Mouse (Mus musculus): ENCODE data around the gene Ndufs1. TPM values are rescaled to one million over a fixed set of nuclear protein-coding genes. Genes with fewer than 3 reads are reported as not detected.
"Not testable (repeated sequence)": the region's sequence is repeated elsewhere in the genome, so short reads cannot be mapped to it uniquely, and the experiment has no call there.

Ndufs1 gene
- total RNA-seq, 2 experiments from 2014 or later: 349 to 374 TPM

GRCm38 (mm10) chr1:63185430-63185829, 8.8 kb upstream of the Ndufs1 start:
- DNase-seq (ENCODE audit: low spot score): not testable (repeated sequence)

DNA sequence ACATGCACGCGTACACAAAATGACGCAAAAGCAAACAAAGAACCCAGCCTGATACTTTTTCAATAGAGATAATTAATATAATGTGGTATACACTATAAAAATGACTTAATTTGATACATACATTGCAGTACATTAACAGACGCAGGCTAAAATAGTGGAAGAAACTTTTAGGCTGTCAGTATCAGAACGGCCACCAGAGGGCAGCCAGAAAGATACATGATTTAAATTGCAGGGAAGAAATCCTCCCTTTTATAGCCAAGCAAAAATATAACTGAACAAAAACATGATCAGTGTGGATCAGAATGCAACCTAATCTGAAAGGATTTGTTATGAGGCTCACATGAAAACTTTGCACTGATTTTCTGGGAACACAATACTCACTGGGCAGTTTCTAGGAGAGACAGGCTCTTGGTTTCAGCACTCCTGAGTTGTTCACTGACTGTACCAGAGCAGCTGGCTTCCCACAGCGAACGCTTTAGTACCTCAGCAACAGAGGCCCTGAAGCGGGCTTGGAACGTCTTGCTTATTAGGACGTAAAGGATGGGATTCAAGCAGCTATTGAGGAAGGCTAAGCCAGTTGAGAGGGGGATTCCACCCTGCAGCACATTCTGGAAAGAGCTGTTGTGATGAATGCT, 6.1 kb upstream of the Ndufs1 start:
- DNase-seq (ENCODE audit: low spot score): peak; percentile 50

DNA sequence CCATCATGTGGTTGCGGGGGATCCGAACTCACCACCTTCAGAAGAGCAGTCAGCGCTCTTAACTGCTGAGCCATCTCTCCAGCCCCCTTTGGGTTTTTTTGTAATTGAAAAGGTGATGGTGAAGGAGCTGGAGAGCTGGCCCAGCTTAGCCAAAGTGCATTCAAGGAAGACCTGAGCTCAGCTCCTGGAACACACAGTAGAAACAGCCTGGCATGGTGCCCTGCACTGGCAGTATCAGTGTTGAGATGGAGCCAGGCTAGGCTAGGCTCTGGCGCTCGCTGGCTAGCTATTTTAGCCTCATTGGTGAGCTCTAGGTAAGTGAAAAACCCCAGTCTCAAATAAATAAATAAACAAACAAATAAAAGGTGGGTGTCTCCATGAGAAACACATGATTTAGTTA, 5.6 kb upstream of the Ndufs1 start:
- peak; percentile 87 for DNase-seq (ENCODE audit: low spot score)

GRCm38 (mm10) chr1:63181480-63181879, 4.8 kb upstream of the Ndufs1 start:
- DNase-seq (ENCODE audit: low spot score): no peak

GRCm38 (mm10) chr1:63181019-63181418, 4.4 kb upstream of the Ndufs1 start:
- peak; percentile 91 for DNase-seq (ENCODE audit: low spot score)

DNA sequence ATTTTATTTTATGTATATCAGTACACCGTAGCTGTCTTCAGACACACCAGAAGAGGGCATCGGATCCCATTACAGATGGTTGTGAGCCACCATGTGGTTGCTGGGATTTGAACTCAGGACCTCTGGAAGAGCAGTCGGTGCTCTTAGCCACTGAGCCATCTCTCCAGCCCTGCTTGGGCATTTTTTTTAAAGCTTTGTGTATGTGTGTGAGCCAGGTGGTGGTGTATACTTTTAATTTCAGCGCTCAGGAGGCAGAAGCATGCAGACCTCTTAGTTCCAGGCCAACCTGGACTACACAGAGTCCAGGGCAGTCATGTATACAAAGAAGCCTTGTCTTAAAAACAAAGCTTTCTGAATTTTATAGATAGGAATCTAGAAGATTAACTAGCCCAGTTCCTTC, 3.9 kb upstream of the Ndufs1 start:
- DNase-seq (ENCODE audit: low spot score): not testable (repeated sequence)

DNA sequence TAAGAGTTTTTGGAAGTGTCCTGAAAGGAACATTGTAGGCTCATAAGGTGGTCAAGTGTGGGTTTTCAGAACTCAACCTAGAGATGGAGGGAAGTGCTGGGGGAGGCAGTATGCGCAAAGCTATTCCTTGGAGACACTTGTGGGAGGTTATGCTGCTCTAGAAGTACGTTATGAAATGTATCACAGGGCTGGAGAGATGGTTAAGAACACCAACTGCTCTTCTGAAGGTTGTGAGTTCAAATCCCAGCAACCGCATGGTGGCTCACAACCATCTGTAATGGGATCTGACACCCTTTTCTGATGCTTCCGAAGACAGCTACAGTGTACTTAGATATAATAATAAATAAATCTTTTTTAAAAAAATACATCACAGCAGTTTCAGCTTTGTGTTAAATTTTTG, 3.5 kb upstream of the Ndufs1 start:
- no peak for DNase-seq (ENCODE audit: low spot score)

GRCm38 (mm10) chr1:63178308-63178707, 1.7 kb upstream of the Ndufs1 start:
- no peak for DNase-seq (ENCODE audit: low spot score)

- no peak for DNase-seq (ENCODE audit: low spot score)
Measured at GRCm38 (mm10) chr1:63176259-63176603, 402 bp downstream of the Ndufs1 start.

GRCm38 (mm10) chr1:63175853-63176252, 780 bp downstream of the Ndufs1 start:
- no peak for DNase-seq (ENCODE audit: low spot score)

- DNase-seq (ENCODE audit: low spot score): no peak
Measured at GRCm38 (mm10) chr1:63168638-63169037, 8.0 kb downstream of the Ndufs1 start.

GRCm38 (mm10) chr1:63140231-63140630, 36.4 kb downstream of the Ndufs1 start:
- DNase-seq (ENCODE audit: low spot score): no peak

DNA sequence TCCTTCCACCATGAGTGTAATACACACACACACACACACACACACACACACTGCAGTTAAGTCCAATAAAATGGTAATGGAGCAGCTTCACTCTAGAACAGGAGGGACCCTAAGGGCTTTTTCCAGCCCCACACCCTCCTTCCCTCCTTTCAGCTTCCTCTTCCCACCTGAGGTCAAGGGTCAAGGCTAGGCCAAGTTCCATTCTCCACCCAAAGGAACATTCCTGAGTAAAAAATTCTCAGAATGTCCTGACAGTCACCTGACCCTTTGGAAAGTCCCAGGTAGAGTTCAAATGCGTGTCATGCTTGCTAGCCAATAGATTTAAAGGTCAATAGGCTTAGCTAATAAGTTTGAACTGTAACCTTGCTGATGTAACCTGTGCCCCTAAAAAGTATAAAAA, 38.0 kb downstream of the Ndufs1 start:
- not testable (repeated sequence) for DNase-seq (ENCODE audit: low spot score)

- no peak for DNase-seq (ENCODE audit: low spot score)
Measured at GRCm38 (mm10) chr1:63137971-63138370, 38.7 kb downstream of the Ndufs1 start.

GRCm38 (mm10) chr1:63134530-63134929, 42.1 kb downstream of the Ndufs1 start:
- DNase-seq (ENCODE audit: low spot score): no peak

DNA sequence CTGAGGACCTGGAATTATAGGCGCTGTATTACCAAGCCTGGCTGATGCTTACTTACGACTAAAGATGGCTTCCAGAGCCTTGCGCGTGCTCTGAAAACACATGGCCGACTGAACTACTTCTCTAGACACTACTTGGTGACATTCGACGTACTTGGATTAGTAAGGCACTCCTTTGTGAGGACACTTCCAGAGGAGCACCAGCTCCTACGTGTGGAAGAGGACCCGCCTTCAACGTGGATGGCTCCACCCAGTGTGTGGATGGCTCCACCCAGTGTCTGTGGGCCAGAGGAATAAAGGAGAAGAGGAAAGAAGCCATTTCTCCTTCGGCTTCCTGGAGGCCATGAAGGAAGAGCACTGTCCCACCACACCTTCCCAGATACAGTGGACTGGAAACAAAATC, 44.9 kb downstream of the Ndufs1 start:
- DNase-seq (ENCODE audit: low spot score): no peak

DNA sequence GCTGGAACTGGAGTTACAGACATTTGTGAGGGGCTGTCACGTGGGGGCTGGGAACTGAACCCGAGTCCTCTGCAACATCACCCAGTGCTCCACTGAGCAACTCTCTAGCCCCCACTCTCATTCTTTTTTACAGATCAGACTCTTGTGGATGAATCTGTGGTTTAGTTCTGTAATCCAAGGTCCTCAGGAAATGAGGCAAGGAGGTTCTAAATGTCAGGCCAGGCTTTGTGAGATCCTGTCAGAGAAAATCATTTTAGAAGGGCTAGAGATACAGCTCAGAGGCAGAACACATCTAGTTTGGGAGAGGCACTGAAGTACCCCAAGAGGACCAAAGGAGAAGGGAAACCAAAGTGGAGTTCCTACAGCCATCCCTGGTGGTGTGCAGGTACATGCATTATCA, 45.8 kb downstream of the Ndufs1 start:
- DNase-seq (ENCODE audit: low spot score): no peak

GRCm38 (mm10) chr1:63129857-63130690, 46.6 kb downstream of the Ndufs1 start:
- DNase-seq (ENCODE audit: low spot score): no peak

DNA sequence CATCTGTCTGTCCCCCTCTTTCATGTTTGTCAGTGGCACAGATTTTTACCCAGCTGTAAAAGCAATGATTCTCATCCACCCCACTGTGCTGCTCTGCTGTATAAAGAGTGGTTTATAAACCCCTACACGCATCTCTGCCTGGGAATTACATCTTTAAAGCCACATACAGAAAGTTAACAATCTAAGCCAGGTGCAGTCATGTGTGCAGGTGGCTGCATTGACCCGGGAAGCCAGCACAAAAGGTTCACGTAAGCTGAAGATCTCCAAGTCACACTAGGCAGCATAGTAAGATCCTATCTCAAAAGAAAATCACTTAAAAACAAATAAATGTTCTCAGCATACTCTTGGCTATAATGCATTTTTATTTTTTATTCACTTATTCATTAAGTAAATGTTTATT, 47.4 kb downstream of the Ndufs1 start:
- DNase-seq (ENCODE audit: low spot score): no peak

DNA sequence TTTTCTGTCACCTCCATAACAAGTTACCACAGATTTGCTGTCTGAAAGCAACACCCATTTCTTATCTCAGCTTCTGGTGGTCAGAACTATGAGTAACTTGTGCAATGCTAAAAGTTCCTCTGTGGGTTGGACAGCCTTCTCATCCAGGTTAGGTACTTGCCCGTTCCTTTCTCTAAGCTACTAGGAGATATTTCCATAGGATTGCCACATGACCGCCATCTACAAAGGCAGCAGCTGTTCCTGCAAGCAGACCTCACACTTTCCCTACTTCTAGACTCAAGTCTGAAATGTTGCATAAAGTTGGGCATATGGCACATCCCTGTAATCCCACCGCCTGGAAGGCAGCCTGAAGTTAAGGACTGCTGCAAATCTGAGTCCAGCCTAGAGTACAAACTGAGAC, 50.4 kb downstream of the Ndufs1 start:
- DNase-seq (ENCODE audit: low spot score): no peak

- no peak for DNase-seq (ENCODE audit: low spot score)
Measured at GRCm38 (mm10) chr1:63123823-63124450, 52.7 kb downstream of the Ndufs1 start.

DNA sequence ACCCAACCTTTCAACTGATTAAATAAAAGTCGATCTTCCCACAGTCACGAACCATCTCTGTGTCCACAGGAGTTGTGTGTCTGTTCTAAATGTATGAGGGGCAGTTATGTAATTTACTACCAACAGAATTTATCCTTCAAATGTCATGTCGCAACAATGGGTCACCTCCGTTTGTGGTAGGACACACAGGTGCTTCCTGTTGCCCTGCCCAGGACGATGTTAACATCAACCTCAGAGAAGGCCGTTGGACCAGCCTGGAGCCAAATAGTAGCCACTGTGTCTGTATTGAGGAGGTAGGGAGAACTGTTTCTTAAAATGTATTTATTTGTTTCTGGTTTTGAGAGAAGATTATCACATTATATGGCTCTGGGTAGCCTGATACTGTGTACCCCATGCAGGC, 54.6 kb downstream of the Ndufs1 start:
- DNase-seq (ENCODE audit: low spot score): no peak

GRCm38 (mm10) chr1:63120382-63120781, 56.3 kb downstream of the Ndufs1 start:
- no peak for DNase-seq (ENCODE audit: low spot score)

Data from gastrocnemius, adult 18-20 months (tissue).